Mouse (Mus musculus): ENCODE results near the gene Bag3.

DNA sequence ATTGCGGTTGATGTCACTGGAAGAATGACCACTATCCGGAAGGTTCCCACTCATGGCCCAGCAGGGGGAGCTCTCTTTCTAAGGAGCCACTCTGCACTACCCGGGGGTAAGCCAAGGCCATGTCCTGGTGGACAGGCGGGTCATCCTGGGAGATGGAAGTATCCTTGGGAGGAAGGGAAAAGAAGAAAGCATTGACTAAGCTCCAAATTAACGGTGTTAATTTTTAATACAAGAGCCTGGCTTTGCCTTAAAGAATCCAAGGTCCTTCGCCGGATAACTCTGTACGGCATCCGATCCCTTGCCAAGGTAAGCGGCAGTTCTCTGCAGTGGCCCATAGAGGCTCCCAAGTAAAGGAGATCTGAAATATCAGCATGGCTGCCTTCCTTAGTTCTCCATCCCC lies 49.1 kb upstream of the Bag3 start:
- TF ChIP-seq CTCF (IDR thresholded peaks at IDR 0.05; ENCODE audit: low read depth) = peak; percentile 77
- no peak for TF ChIP-seq EP300 (IDR thresholded peaks at IDR 0.05; ENCODE audit: low read depth)

Data from heart, postnatal 0 days (tissue).